Mouse (Mus musculus) neural tube, embryonic 13.5 days (tissue): ENCODE measurements around the gene Ankrd34a. TPM values are rescaled to one million over a fixed set of nuclear protein-coding genes. Genes with fewer than 3 reads are reported as not detected.

ENCODE experiments used
- ATAC-seq: fragments of 200-750 bp; cut with Nextera tagmentation; 2 replicates; pipeline ENCODE4 v1.8.0; 2017; ENCODE audit warnings: low read depth, mild to moderate bottlenecking, moderate TSS enrichment, moderate library complexity
- H3K27ac ChIP-seq: fragments of 300-500 bp; sonication (generic); replicated peaks from 2 replicates; pipeline ENCODE4 v1.5.1; 2015; ENCODE audit warnings: moderate library complexity, mild to moderate bottlenecking, inconsistent platforms
- H3K27me3 ChIP-seq: fragments of 300-500 bp; sonication (generic); 2 replicates; pipeline ENCODE4 v1.6.1; 2015; ENCODE audit warnings: mild to moderate bottlenecking, inconsistent platforms
- H3K36me3 ChIP-seq: fragments of 300-500 bp; sonication (generic); 2 replicates; pipeline ENCODE4 v1.6.1; 2015; ENCODE audit warnings: mild to moderate bottlenecking, inconsistent platforms
- H3K4me1 ChIP-seq: fragments of 300-500 bp; sonication (generic); replicated peaks from 2 replicates; pipeline ENCODE4 v1.6.1; 2015; ENCODE audit warnings: inconsistent platforms
- H3K4me2 ChIP-seq: fragments of 300-500 bp; sonication (generic); 2 replicates; pipeline ENCODE4 v1.6.1; 2015; ENCODE audit warnings: inconsistent platforms, mild to moderate bottlenecking, moderate library complexity
- H3K4me3 ChIP-seq: fragments of 300-500 bp; sonication (generic); 2 replicates; pipeline ENCODE4 v1.5.1; 2015; ENCODE audit warnings: mild to moderate bottlenecking, inconsistent platforms
- H3K9ac ChIP-seq: fragments of 300-500 bp; sonication (generic); 2 replicates; pipeline ENCODE4 v1.6.1; 2015; ENCODE audit warnings: moderate library complexity, mild to moderate bottlenecking, inconsistent platforms
- H3K9me3 ChIP-seq: fragments of 300-500 bp; sonication (generic); 2 replicates; pipeline ENCODE4 v1.6.1; 2016; ENCODE audit warnings: inconsistent platforms
- WGBS: fragments of 180-500 bp; shearing (Covaris S2); methylation state at CpG from one replicate; pipeline ENCODE4 v1.1.7; 2015; 5-methylcytosine and 5-hydroxymethylcytosine counted together
- polyA plus RNA-seq: library from polyadenylated mRNA; unstranded; fragments of >200 nt; fragmentation: Nextera tagmentation; extraction: Ambion mirVana; gene quantifications from 2 replicates; pipeline ENCODE4 v1.2.1, GENCODE M21; 2015

The Ankrd34a gene
- polyA plus RNA-seq, 1 experiment from 2014 or later: 11.0 TPM

DNA sequence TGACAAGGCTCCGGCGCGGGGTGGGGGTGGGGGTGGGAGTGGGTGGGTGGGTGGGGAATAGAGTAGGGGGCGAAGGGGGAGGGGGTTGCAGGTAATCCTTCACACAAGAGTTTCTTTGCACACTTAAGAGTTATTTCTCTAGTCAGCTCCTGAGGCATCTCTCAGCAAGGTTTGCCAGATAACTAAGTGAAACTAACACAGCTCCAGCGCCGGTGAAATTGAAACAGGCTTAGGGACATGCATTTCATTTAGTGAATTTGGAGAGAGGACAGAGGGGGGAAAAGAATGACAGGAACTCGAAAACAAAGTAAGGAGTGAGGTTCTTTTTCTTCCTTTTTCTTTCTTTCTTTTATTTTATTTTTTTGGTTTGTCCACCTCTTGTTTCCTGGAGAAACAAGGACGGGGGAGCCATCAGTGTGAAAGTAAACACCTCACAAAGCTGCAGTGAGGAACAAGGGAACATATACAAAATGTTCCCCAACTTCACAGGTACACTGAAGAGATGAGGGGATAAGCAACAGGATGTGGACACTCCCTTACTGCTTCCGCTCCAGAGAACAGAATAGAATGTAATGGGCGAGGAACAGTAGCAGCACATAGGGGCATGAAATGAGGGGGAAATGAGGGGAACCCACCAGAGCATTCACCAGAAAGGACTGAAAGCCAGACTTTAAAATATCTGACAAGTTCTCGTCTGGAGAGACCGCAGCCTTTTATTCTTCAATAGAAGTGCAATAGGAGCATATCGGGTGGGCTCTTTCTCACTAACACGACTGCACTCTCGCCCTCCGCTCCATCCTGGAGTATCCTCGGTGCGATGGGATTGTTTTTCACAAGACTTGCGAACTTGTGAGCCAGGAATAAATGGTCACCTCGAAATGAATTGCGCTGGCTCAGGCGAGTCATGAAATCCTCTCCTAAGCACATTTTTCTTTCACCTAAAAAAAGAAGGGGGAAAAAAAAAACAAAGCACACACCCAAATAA lies 39.5 kb upstream of the Ankrd34a start:
- Histone ChIP-seq H3K4me2 (peak overlapping the region; percentile 89), H3K27me3 (no peaks in the 10 kb centered on the region), H3K9me3 (no peaks in the 10 kb centered on the region), H3K36me3 (peaks cover 21% of the 10 kb centered on the region), H3K4me1 (peaks cover 69% of the 10 kb centered on the region), H3K27ac (peak overlapping the region; percentile 85), H3K9ac (peak overlapping the region; percentile 68), H3K4me3 (peak overlapping the region; percentile 85)
- 14% methylated on average over 22 of the region's 22 CpGs for WGBS
- 0 out of 2 replicates have a peak, but pooled peaks have one; percentile 8 for ATAC-seq

DNA sequence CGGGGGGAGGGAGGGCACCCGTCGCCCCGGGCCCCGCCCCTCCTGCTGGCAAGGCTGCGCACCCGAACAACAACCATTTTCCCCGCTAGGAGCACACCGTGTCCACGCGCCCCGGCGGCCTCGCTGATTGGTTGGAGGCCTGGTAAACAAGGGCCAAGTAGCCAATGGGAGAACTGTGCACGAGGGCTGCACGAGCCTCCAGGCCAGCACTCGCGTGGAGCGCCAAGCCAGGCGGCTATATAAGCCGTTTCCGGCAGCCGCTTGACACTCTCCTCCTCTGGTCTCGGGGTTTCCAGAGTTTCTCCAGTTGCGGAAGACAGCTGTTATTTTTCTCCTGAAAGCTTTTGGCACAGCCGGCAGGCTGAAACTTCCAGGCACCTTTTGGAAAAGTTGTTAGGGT lies 38.7 kb upstream of the Ankrd34a start, which contains the start of gene Txnip:
TSS of gene Txnip (plus strand) at position 264 of the 400 bp plus-strand sequence.
- H3K36me3 ChIP-seq: peaks cover 21% of the 10 kb centered on the region
- under 1% methylated on average over 26 of the region's 26 CpGs for WGBS
- peak within 1 kb of the TSS; percentile 85 for H3K4me3 ChIP-seq
- peak within 1 kb of the TSS; percentile 89 for H3K4me2 ChIP-seq
- H3K27me3 ChIP-seq: no peaks in the 10 kb centered on the region
- H3K4me1 ChIP-seq: peaks cover 73% of the 10 kb centered on the region
- peak within 1 kb of the TSS; percentile 85 for H3K27ac ChIP-seq
- peak; percentile 99 for ATAC-seq
- peak within 1 kb of the TSS; percentile 85 for H3K9ac ChIP-seq
- H3K9me3 ChIP-seq: no peaks in the 10 kb centered on the region

DNA sequence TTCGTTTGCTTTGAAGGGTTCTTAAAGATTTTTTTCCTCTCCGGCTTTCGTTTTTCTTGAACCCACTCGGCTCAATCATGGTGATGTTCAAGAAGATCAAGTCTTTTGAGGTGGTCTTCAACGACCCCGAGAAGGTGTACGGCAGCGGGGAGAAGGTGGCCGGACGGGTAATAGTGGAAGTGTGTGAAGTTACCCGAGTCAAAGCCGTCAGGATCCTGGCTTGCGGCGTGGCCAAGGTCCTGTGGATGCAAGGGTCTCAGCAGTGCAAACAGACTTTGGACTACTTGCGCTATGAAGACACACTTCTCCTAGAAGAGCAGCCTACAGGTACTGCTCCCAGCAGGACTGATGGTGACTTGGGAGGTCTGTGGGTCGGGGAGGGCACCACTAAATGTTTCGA lies 38.3 kb upstream of the Ankrd34a start:
- Histone ChIP-seq H3K9me3 (no peaks in the 10 kb centered on the region), H3K27ac (peak overlapping the region; percentile 79), H3K4me3 (peak overlapping the region; percentile 85), H3K9ac (peak overlapping the region; percentile 85), H3K4me1 (peaks cover 73% of the 10 kb centered on the region), H3K36me3 (peaks cover 21% of the 10 kb centered on the region), H3K4me2 (peak overlapping the region; percentile 89), H3K27me3 (no peaks in the 10 kb centered on the region)
- ATAC-seq: peak; percentile 36; the same call in 1 of the 2 replicates
- 2% methylated on average over 17 of the region's 17 CpGs for WGBS

DNA sequence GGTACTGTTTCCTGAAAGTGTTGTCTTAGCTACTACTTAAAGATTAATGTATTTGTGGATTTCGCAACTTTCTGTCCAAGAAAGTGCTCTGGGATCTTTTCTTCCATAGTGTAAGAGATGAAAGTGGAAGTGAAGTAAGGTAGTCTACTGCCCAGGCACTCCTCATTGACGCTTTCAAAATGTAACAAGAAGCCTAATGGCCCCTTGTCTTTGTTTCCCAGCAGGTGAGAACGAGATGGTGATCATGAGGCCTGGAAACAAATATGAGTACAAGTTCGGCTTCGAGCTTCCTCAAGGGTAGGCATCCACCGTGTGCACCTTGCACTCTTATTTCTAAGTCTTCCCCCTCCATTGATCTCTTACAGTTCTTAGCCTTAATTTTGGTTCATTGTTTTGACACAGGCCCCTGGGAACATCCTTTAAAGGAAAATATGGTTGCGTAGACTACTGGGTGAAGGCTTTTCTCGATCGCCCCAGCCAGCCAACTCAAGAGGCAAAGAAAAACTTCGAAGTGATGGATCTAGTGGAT lies 37.7 kb upstream of the Ankrd34a start:
- Histone ChIP-seq H3K4me2 (peak overlapping the region; percentile 89), H3K36me3 (peaks cover 21% of the 10 kb centered on the region), H3K9ac (peak overlapping the region; percentile 85), H3K27me3 (no peaks in the 10 kb centered on the region), H3K4me1 (peaks cover 74% of the 10 kb centered on the region), H3K9me3 (no peaks in the 10 kb centered on the region), H3K4me3 (peak overlapping the region; percentile 85), H3K27ac (peak overlapping the region; percentile 79)
- ATAC-seq: no peak
- WGBS: 33% methylated on average over 10 of the region's 10 CpGs

DNA sequence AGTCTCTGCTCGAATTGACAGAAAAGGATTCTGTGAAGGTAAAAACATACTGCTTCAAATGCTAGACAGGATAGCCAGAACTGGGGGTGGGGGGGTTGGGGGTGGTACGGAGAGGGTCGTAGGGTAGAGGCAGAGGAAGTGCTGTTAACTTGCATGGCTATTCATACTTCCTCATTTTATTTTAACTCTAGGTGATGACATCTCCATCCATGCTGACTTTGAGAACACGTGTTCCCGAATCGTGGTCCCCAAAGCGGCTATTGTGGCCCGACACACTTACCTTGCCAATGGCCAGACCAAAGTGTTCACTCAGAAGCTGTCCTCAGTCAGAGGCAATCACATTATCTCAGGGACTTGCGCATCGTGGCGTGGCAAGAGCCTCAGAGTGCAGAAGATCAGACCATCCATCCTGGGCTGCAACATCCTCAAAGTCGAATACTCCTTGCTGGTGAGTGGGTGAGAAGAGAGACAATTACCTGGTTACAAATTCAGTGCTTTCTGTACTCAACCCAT lies 37.0 kb upstream of the Ankrd34a start:
- peaks cover 21% of the 10 kb centered on the region for H3K36me3 ChIP-seq
- H3K27ac ChIP-seq: 0 out of 2 replicates have a peak overlapping the region, but pooled peaks have one; percentile 79
- peak overlapping the region; percentile 85 for H3K4me3 ChIP-seq
- H3K4me1 ChIP-seq: peaks cover 77% of the 10 kb centered on the region
- peak overlapping the region; percentile 89 for H3K4me2 ChIP-seq
- peak overlapping the region; percentile 85 for H3K9ac ChIP-seq
- no peak for ATAC-seq
- WGBS: 85% methylated on average over 12 of the region's 12 CpGs
- no peaks in the 10 kb centered on the region for H3K9me3 ChIP-seq
- no peaks in the 10 kb centered on the region for H3K27me3 ChIP-seq

DNA sequence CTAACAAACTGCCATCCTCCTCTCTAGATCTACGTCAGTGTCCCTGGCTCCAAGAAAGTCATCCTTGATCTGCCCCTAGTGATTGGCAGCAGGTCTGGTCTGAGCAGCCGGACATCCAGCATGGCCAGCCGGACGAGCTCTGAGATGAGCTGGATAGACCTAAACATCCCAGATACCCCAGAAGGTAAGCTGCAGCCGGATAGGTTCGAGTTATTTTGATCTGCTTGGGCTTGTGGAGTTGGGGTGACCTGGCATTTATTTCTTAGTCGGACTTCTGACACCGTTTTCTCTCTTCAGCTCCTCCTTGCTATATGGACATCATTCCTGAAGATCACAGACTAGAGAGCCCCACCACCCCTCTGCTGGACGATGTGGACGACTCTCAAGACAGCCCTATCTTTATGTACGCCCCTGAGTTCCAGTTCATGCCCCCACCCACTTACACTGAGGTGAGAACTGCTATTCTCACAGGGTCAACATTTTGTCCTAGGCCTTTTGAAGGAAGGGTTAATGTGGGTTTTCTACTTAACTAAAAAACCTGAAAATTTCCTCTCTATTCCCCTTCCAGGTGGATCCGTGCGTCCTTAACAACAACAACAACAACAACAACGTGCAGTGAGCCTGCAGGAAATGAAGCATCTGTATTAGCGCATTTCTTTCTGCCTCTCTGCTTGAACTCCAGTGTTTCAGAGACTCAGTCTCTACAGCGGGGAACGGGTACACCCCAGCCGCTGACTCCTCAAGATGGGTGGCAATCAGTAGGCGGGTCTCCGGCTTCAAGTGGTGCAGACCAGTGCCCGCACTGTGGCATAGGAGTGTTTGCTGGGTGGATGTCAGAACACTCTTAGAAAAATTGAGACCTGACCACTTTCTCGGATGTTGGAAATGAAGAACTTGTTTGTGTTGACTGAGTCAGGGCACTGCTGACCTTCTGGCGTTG lies 36.3 kb upstream of the Ankrd34a start:
- Histone ChIP-seq H3K36me3 (peaks cover 21% of the 10 kb centered on the region), H3K9ac (peak overlapping the region; percentile 85), H3K4me3 (peak overlapping the region; percentile 85), H3K27ac (peak overlapping the region; percentile 59), H3K9me3 (no peaks in the 10 kb centered on the region), H3K4me1 (peaks cover 70% of the 10 kb centered on the region), H3K4me2 (peak overlapping the region; percentile 89), H3K27me3 (no peaks in the 10 kb centered on the region)
- 86% methylated on average over 23 of the region's 23 CpGs for WGBS
- no peak for ATAC-seq

DNA sequence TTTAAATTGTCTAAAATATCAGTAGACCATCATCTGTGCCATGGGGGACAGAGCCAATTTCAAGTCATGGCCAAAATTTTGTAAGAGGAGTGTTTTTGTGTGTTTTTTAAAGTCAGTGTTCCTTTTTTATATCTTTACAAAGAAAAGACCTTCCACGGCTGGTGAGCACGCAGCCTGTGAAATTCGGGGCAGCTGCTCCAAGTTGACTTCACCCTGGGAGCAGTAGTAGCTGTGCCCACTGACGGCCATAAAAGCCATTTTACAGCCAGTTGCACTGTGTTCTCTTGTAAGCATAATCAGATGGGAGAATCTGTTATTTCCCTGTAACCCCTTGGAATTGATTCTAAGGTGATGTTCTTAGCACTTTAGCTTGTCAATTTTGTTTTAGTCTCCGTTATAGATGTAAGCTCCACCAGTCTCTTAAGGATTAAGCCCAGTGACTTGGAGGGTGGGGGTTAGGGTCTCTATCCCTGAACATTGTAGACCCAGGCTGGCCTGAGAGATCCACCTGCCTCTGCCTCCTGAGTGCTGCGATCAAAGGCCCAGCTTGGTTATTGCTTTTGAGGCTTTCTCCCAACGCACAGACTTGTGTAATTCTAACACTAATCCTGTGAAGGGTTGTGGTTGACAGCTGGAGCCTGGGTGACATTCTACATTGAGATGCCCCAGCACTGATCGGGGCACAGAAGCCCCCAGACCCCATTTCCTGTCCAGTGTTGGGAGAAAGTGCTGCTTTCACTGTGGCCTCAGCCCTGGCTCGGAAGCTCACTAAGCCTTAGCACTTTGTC lies 35.4 kb upstream of the Ankrd34a start:
- H3K27me3 ChIP-seq: no peaks in the 10 kb centered on the region
- H3K4me3 ChIP-seq: peak overlapping the region; percentile 85
- peaks cover 61% of the 10 kb centered on the region for H3K4me1 ChIP-seq
- peak overlapping the region; percentile 89 for H3K4me2 ChIP-seq
- ATAC-seq: no peak
- peak overlapping the region; percentile 59 for H3K27ac ChIP-seq
- H3K9me3 ChIP-seq: no peaks in the 10 kb centered on the region
- peaks cover 21% of the 10 kb centered on the region for H3K36me3 ChIP-seq
- peak overlapping the region; percentile 85; the same call in 1 of the 2 replicates for H3K9ac ChIP-seq
- WGBS: 74% methylated on average over 9 of the region's 9 CpGs

DNA sequence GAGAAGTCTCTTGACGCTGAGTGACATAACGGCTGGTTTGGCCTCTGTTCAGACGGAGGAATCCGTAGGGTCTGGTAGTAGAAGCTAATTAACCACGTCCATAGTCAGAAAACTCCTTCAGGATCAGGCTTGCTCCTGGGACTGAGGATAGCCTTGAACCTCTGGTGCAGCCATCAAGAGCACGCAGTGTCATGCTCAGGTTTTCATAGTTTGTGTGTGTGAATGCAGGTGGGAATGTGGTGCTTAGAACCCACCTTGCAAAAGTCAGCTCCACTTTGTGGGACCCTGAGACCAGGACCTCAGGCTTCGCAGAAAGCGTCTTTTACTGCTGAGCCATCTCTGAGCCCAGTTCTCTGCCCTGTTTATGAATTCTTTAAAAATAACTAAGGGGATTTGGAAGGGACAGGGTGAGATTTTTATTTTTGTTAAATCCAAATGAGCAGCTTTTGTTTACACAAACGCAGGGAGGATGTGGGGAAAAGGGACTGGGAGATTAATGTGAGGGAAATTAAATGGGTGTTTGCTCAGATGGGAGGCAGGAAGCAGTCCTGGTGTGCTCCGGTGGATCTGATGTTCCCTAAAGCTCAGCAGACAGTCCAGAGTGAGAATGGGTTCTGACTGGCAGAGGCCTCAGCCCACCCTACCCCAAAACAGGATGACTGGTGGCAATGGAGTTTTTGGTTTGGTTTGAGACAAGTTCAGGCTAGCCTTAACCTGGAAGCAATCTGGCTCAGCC lies 34.3 kb upstream of the Ankrd34a start:
- Histone ChIP-seq H3K27me3 (no peaks in the 10 kb centered on the region), H3K4me2 (peak overlapping the region; percentile 89), H3K36me3 (peaks cover 21% of the 10 kb centered on the region), H3K27ac (0 out of 2 replicates have a peak overlapping the region, but pooled peaks have one; percentile 9), H3K9ac (no peak overlapping the region), H3K4me1 (peaks cover 51% of the 10 kb centered on the region), H3K4me3 (peak overlapping the region; percentile 85; the same call in 1 of the 2 replicates), H3K9me3 (no peaks in the 10 kb centered on the region)
- no peak for ATAC-seq
- 51% methylated on average over 10 of the region's 10 CpGs for WGBS

DNA sequence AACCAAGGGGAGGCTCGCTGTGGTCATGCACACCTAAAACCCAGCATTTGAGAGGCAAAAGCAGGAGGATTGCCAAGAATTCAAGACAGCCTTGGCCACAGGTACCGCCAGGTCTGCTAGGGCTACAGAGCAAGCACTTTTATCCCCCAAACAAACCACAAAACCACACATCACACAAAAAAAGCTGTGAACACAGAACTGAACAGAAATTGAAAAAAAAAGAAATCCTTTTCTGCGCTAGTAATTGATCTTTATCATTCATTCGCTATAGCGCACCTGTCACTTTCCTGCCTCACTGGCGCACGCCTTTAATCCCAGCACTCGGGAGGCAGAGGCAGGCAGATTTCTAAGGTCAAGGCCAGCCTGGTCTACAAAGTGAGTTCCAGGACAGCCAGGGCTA lies 33.2 kb upstream of the Ankrd34a start:
- H3K4me2 ChIP-seq: no peak overlapping the region
- WGBS: 94% methylated on average over 8 of the region's 8 CpGs

DNA sequence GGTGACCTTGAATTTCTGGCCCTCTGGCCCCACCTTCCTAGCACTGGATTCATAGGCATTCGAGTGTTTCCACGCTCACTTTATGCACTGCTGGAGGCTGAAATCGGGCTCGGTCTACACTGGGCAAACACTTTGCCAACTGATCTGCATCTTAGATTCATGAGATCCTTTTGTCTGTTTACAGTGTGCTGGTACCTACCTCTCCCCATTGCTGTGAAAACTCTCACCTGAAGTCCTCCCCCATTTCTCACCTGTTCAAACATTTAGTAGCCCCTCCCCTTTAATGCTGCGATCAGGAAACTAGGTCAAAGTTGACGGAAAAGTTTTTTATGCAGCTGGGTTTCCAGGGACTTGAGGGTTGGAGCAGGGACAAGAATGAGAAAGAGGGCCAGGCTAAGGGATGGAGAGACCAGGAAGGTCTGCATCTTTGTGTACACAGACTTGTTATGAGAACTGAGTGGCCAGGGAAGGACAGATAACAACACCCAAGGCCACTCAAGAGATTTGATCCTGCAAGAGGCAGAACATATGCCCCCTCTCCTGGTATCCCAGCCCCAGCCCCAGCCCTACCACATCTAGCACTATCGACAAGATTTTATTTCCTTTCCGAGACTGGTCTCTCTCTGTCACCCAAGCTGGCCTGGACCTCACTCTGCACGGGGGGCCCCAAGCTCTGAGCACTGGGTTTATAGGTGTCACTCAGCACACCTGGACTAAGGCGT lies 32.4 kb upstream of the Ankrd34a start:
- no peak overlapping the region for H3K9ac ChIP-seq
- peaks cover 21% of the 10 kb centered on the region for H3K36me3 ChIP-seq

More for the DNA sequence above, 33.2 kb upstream of the Ankrd34a start:
- H3K9ac ChIP-seq: no peak overlapping the region
- no peak overlapping the region for H3K27ac ChIP-seq
- no peaks in the 10 kb centered on the region for H3K9me3 ChIP-seq
- no peaks in the 10 kb centered on the region for H3K27me3 ChIP-seq
- H3K4me3 ChIP-seq: no peak overlapping the region
- ATAC-seq: no peak
- peaks cover 49% of the 10 kb centered on the region for H3K4me1 ChIP-seq
- peaks cover 21% of the 10 kb centered on the region for H3K36me3 ChIP-seq

More for the DNA sequence above, 32.4 kb upstream of the Ankrd34a start:
- Histone ChIP-seq H3K4me1 (peaks cover 41% of the 10 kb centered on the region), H3K27me3 (no peaks in the 10 kb centered on the region), H3K4me3 (no peak overlapping the region), H3K4me2 (no peak overlapping the region), H3K27ac (peak overlapping the region; percentile 52; the same call in 1 of the 2 replicates), H3K9me3 (no peaks in the 10 kb centered on the region)
- WGBS: 73% methylated on average over 10 of the region's 10 CpGs
- no peak for ATAC-seq
